8 mouse cellular contexts compared by ENCODE assay signal in the genomic region with DNA sequence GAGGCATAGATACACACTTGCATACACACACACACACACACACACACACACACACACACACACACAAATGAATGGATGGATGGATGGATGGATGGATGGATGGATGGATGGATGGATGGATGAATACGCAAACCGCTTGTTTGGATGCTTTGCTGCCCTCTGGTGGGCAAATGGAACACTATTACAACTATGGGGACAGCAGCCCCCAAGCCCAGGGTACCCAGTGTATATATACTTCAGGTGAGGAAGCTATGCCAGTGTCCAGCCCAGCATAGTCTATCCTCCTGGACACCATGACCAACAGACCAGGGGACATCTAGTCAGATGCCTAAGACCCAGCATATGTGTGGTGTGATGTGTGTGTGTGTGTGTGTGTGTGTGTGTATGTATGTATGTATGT. TPM values are rescaled to one million over a fixed set of nuclear protein-coding genes. Genes with fewer than 3 reads are reported as not detected.
DNase-seq lines count a peak whose midpoint lies in the region; ATAC-seq and TF ChIP-seq lines count a peak whose summit lies in the region.
"Had no signal": no experiment of that assay in that cellular context is flagged by ENCODE, and none has a peak within 500 bp of the region (broad histone marks: within the 10 kb centered on the region; RNA-seq: fewer than 3 reads in every experiment).

No protein-coding gene starts in this region.

- in situ Hi-C loops in Patski (cut with MboI; ENCODE audit: low pct_unique_long_range_greater_than_20kb), result loop anchor here (5.0 kb wide), 1 partner anchor 156 kb away; no protein-coding TSS in a partner anchor

- no peak for ATAC-seq in neural tube, embryonic 11.5 days (ENCODE audit: insufficient read depth, low FRiP score, low TSS enrichment)
- no peak for ATAC-seq in neural tube, embryonic 15.5 days (ENCODE audit: low FRiP score)
- no peak for ATAC-seq in Patski
- peak; percentile 46; the same call in 1 of the 2 replicates for ATAC-seq in granulocyte monocyte progenitor cell, adult 5-6 weeks (replicated peaks; ENCODE audit: poor library complexity, severe bottlenecking)
- no peak for ATAC-seq in liver, postnatal 0 days

- no peaks in the 10 kb centered on the region for H3K36me3 ChIP-seq in neural tube, embryonic 11.5 days (ENCODE audit: control insufficient read depth, insufficient read depth, low read length)
- H3K36me3 ChIP-seq in neural tube, embryonic 15.5 days, result no peaks in the 10 kb centered on the region
- no peaks in the 10 kb centered on the region for H3K36me3 ChIP-seq in liver, postnatal 0 days (replicated peaks; ENCODE audit: insufficient read depth, low read length)
- H3K36me3 ChIP-seq: lung, embryonic 15.5 days had no signal

- H3K27ac ChIP-seq in neural tube, embryonic 11.5 days (ENCODE audit: low read depth, low read length), result no peak overlapping the region
- H3K27ac ChIP-seq in neural tube, embryonic 15.5 days (replicated peaks), result no peak overlapping the region
- H3K27ac ChIP-seq in liver, postnatal 0 days (ENCODE audit: low read depth), result no peak overlapping the region
- H3K27ac ChIP-seq: lung, embryonic 15.5 days had no signal

- no peaks in the 10 kb centered on the region for H3K9me3 ChIP-seq in neural tube, embryonic 11.5 days (ENCODE audit: control insufficient read depth, low read length)
- H3K9me3 ChIP-seq in neural tube, embryonic 15.5 days (replicated peaks), result no peaks in the 10 kb centered on the region
- no peaks in the 10 kb centered on the region for H3K9me3 ChIP-seq in liver, postnatal 0 days (ENCODE audit: low read length)
- H3K9me3 ChIP-seq: lung, embryonic 15.5 days had no signal

- no peak overlapping the region for H3K9ac ChIP-seq in neural tube, embryonic 11.5 days (ENCODE audit: low read length)
- no peak overlapping the region for H3K9ac ChIP-seq in neural tube, embryonic 15.5 days (replicated peaks)
- H3K9ac ChIP-seq in liver, postnatal 0 days (replicated peaks), result no peak overlapping the region
- H3K9ac ChIP-seq: lung, embryonic 15.5 days had no signal

- 8% methylated on average over 2 of the region's 2 CpGs for WGBS in neural tube, embryonic 11.5 days
- 0% methylated on average over 2 of the region's 2 CpGs for WGBS in neural tube, embryonic 15.5 days
- 10% methylated on average over 2 of the region's 2 CpGs for WGBS in liver, postnatal 0 days (ENCODE audit: insufficient replicate concordance)

- no peak overlapping the region for H3K4me2 ChIP-seq in neural tube, embryonic 11.5 days (ENCODE audit: low read depth)
- H3K4me2 ChIP-seq in neural tube, embryonic 15.5 days, result no peak overlapping the region
- H3K4me2 ChIP-seq in liver, postnatal 0 days (ENCODE audit: low read depth, low read length), result no peak overlapping the region
- H3K4me2 ChIP-seq: lung, embryonic 15.5 days had no signal

- H3K4me1 ChIP-seq in neural tube, embryonic 11.5 days (ENCODE audit: control insufficient read depth, insufficient read depth, low read length), result no peaks in the 10 kb centered on the region
- no peaks in the 10 kb centered on the region for H3K4me1 ChIP-seq in neural tube, embryonic 15.5 days
- no peaks in the 10 kb centered on the region for H3K4me1 ChIP-seq in liver, postnatal 0 days (ENCODE audit: insufficient read depth)
- H3K4me1 ChIP-seq: lung, embryonic 15.5 days had no signal

- peak; percentile 39 for DNase-seq in neural tube, embryonic 11.5 days (ENCODE audit: low spot score)
- DNase-seq in Patski (ENCODE audit: low read depth, low spot score), result no peak
- DNase-seq in cerebellum, adult 9-11 months, result peak; percentile 54
- DNase-seq in liver, postnatal 0 days, result peak; percentile 52
- DNase-seq in right cerebral cortex, postnatal 4 days, result peak; percentile 78

- H3K27me3 ChIP-seq in neural tube, embryonic 11.5 days (ENCODE audit: control insufficient read depth, insufficient read depth, low read length), result no peaks in the 10 kb centered on the region
- no peaks in the 10 kb centered on the region for H3K27me3 ChIP-seq in neural tube, embryonic 15.5 days (replicated peaks)
- H3K27me3 ChIP-seq in Patski, result peaks cover 17% of the 10 kb centered on the region
- H3K27me3 ChIP-seq in liver, postnatal 0 days (ENCODE audit: insufficient read depth, low read length), result no peaks in the 10 kb centered on the region
- H3K27me3 ChIP-seq: lung, embryonic 15.5 days had no signal

- POLR2A ChIA-PET in Patski (lab: Charles Lee), result no interaction called here

- peak; percentile 55 for TF ChIP-seq CTCF in Patski (IDR thresholded peaks at IDR 0.05)
- peak; percentile 80 for TF ChIP-seq CTCF in liver, postnatal 0 days (IDR thresholded peaks at IDR 0.05; ENCODE audit: low read depth)

- H3K4me3 ChIP-seq in neural tube, embryonic 11.5 days (ENCODE audit: low read depth, low read length), result no peak overlapping the region
- no peak overlapping the region for H3K4me3 ChIP-seq in neural tube, embryonic 15.5 days (replicated peaks)
- H3K4me3 ChIP-seq in liver, postnatal 0 days (ENCODE audit: low read depth, low read length), result no peak overlapping the region
- H3K4me3 ChIP-seq: lung, embryonic 15.5 days had no signal

- CTCF ChIA-PET in Patski (lab: Charles Lee), result interaction anchor here (1.2 to 1.4 kb wide), 2 partner anchors 153 to 162 kb away, joined by 3 to 4 read pairs; no protein-coding TSS in a partner anchor

- no peak for TF ChIP-seq EP300 in liver, postnatal 0 days (IDR thresholded peaks at IDR 0.05; ENCODE audit: low read depth)

RNA-seq across cellular contexts. Expression of gene Prdm11, which starts 17.4 kb away (rescaled TPM):
- 1.2 and 2.2 TPM in 2 replicates for polyA plus RNA-seq in neural tube, embryonic 11.5 days (2014; fragmentation: Nextera tagmentation; extraction: Ambion mirVana)
- polyA plus RNA-seq in neural tube, embryonic 15.5 days (2015; fragmentation: Nextera tagmentation; extraction: Ambion mirVana), result 3.2 and 3.9 TPM in 2 replicates
- 4.8 TPM for polyA plus RNA-seq in Patski (2021)
- 12.2 and 13.3 TPM in 2 replicates for total RNA-seq in granulocyte monocyte progenitor cell, adult 5-6 weeks (2014; fragmentation: Nextera tagmentation)
- 3.3 and 6.1 TPM in 2 replicates for total RNA-seq in granulocyte monocyte progenitor cell, adult 5-6 weeks (2017)
- polyA plus RNA-seq in liver, postnatal 0 days (2015; fragmentation: Nextera tagmentation; extraction: Ambion mirVana), result 0.86 and 1.2 TPM in 2 replicates
